Mouse (Mus musculus) heart, embryonic 13.5 days (tissue): ENCODE results near the gene Gcn1l1. TPM values are rescaled to one million over a fixed set of nuclear protein-coding genes. Genes with fewer than 3 reads are reported as not detected.

Experiments
- ATAC-seq: fragments of 200-750 bp; cut with Nextera tagmentation; 2 replicates; pipeline ENCODE4 v1.8.0; 2017; ENCODE audit warnings: moderate TSS enrichment; ENCODE audit not compliant: insufficient number of reproducible peaks, low FRiP score, low TSS enrichment; ENCODE audit errors: extremely low read depth
- H3K27ac ChIP-seq: fragments of 300-500 bp; sonication (generic); replicated peaks from 2 replicates; pipeline ENCODE4 v1.5.1; 2015; ENCODE audit warnings: moderate library complexity, mild to moderate bottlenecking, inconsistent platforms
- H3K27me3 ChIP-seq: fragments of 300-500 bp; sonication (generic); replicated peaks from 2 replicates; pipeline ENCODE4 v1.6.1; 2015; ENCODE audit warnings: mild to moderate bottlenecking, inconsistent platforms
- H3K36me3 ChIP-seq: fragments of 300-500 bp; sonication (generic); 2 replicates; pipeline ENCODE4 v1.6.1; 2015; ENCODE audit warnings: mild to moderate bottlenecking, inconsistent platforms
- H3K4me1 ChIP-seq: fragments of 300-500 bp; sonication (generic); 2 replicates; pipeline ENCODE4 v1.6.1; 2015; ENCODE audit warnings: inconsistent platforms
- H3K4me2 ChIP-seq: fragments of 300-500 bp; sonication (generic); 2 replicates; pipeline ENCODE4 v1.6.1; 2015; ENCODE audit warnings: inconsistent platforms, mild to moderate bottlenecking, moderate library complexity
- H3K4me3 ChIP-seq: fragments of 300-500 bp; sonication (generic); 2 replicates; pipeline ENCODE4 v1.5.1; 2015; ENCODE audit warnings: moderate library complexity, mild to moderate bottlenecking, inconsistent platforms
- H3K9ac ChIP-seq: fragments of 300-500 bp; sonication (generic); 2 replicates; pipeline ENCODE4 v1.6.1; 2015; ENCODE audit warnings: inconsistent platforms, mild to moderate bottlenecking, moderate library complexity
- H3K9me3 ChIP-seq: fragments of 300-500 bp; sonication (generic); 2 replicates; pipeline ENCODE4 v1.6.1; 2016; ENCODE audit warnings: inconsistent platforms
- WGBS: fragments of 180-500 bp; shearing (Covaris S2); methylation state at CpG from one replicate; pipeline ENCODE4 v1.1.7; 2015; ENCODE audit warnings: mixed read lengths; 5-methylcytosine and 5-hydroxymethylcytosine counted together
- microRNA-seq: library from miRNA; unstranded; fragments of <30 nt; microRNA quantifications from one replicate; pipeline ENCODE4, GENCODE M21; 2016
- polyA plus RNA-seq: library from polyadenylated mRNA; unstranded; fragments of >200 nt; fragmentation: Nextera tagmentation; extraction: Ambion mirVana; gene quantifications from 2 replicates; pipeline ENCODE4 v1.2.1, GENCODE M21; 2015

Gene Gcn1l1
- polyA plus RNA-seq, 1 experiment from 2014 or later: 26.7 TPM

- Histone ChIP-seq H3K9ac (no peak overlapping the region), H3K27me3 (peaks cover 23% of the 10 kb centered on the region), H3K9me3 (peaks cover 4% of the 10 kb centered on the region; the same call in 1 of the 2 replicates), H3K36me3 (no peaks in the 10 kb centered on the region), H3K27ac (no peak overlapping the region), H3K4me2 (no peak overlapping the region), H3K4me3 (no peak overlapping the region), H3K4me1 (peaks cover 14% of the 10 kb centered on the region)
- ATAC-seq: no peak
- WGBS: 64% methylated on average over 8 of the region's 8 CpGs
Measured at GRCm38 (mm10) chr5:115666366-115667065, 101.5 kb downstream of the Gcn1l1 start.

GRCm38 (mm10) chr5:115667210-115667609 is 102.2 kb downstream of the Gcn1l1 start:
- Histone ChIP-seq H3K27me3 (peaks cover 23% of the 10 kb centered on the region), H3K9me3 (peaks cover 4% of the 10 kb centered on the region; the same call in 1 of the 2 replicates), H3K4me1 (peaks cover 14% of the 10 kb centered on the region), H3K4me2 (no peak overlapping the region), H3K27ac (no peak overlapping the region), H3K36me3 (no peaks in the 10 kb centered on the region), H3K4me3 (no peak overlapping the region), H3K9ac (no peak overlapping the region)
- 68% methylated on average over 8 of the region's 8 CpGs for WGBS
- ATAC-seq: no peak

GRCm38 (mm10) chr5:115667894-115668293 is 102.8 kb downstream of the Gcn1l1 start:
- Histone ChIP-seq H3K27me3 (peaks cover 23% of the 10 kb centered on the region), H3K9ac (no peak overlapping the region), H3K4me3 (no peak overlapping the region), H3K4me1 (peaks cover 9% of the 10 kb centered on the region; the same call in 1 of the 2 replicates), H3K36me3 (no peaks in the 10 kb centered on the region), H3K9me3 (peaks cover 4% of the 10 kb centered on the region; the same call in 1 of the 2 replicates), H3K4me2 (no peak overlapping the region), H3K27ac (no peak overlapping the region)
- 15% methylated on average over 7 of the region's 7 CpGs for WGBS
- no peak for ATAC-seq

- ATAC-seq: no peak
- Histone ChIP-seq H3K36me3 (no peaks in the 10 kb centered on the region), H3K4me3 (no peak overlapping the region), H3K4me1 (peaks cover 9% of the 10 kb centered on the region; the same call in 1 of the 2 replicates), H3K4me2 (no peak overlapping the region), H3K27me3 (peaks cover 13% of the 10 kb centered on the region), H3K27ac (no peak overlapping the region), H3K9ac (no peak overlapping the region), H3K9me3 (peaks cover 4% of the 10 kb centered on the region; the same call in 1 of the 2 replicates)
- 79% methylated on average over 12 of the region's 12 CpGs for WGBS
Measured at GRCm38 (mm10) chr5:115668986-115669385, 103.9 kb downstream of the Gcn1l1 start.

GRCm38 (mm10) chr5:115669974-115670373 is 104.9 kb downstream of the Gcn1l1 start:
- H3K4me2 ChIP-seq: no peak overlapping the region
- no peak overlapping the region for H3K9ac ChIP-seq
- no peaks in the 10 kb centered on the region for H3K36me3 ChIP-seq
- no peak overlapping the region for H3K4me3 ChIP-seq
- no peak overlapping the region for H3K27ac ChIP-seq
- WGBS: 76% methylated on average over 11 of the region's 11 CpGs
- no peak for ATAC-seq
- H3K4me1 ChIP-seq: peaks cover 9% of the 10 kb centered on the region; the same call in 1 of the 2 replicates
- H3K27me3 ChIP-seq: peaks cover 12% of the 10 kb centered on the region
- peaks cover 4% of the 10 kb centered on the region; the same call in 1 of the 2 replicates for H3K9me3 ChIP-seq

GRCm38 (mm10) chr5:115670406-115670805 is 105.4 kb downstream of the Gcn1l1 start:
- H3K4me1 ChIP-seq: peaks cover 9% of the 10 kb centered on the region; the same call in 1 of the 2 replicates
- 29% methylated on average over 2 of the region's 2 CpGs for WGBS
- H3K36me3 ChIP-seq: no peaks in the 10 kb centered on the region
- H3K27me3 ChIP-seq: peaks cover 12% of the 10 kb centered on the region
- H3K27ac ChIP-seq: no peak overlapping the region
- H3K9me3 ChIP-seq: 0 out of 2 replicates have a peak, but pooled peaks cover under 1% of the 10 kb centered on the region
- no peak overlapping the region for H3K4me3 ChIP-seq
- no peak for ATAC-seq
- no peak overlapping the region for H3K4me2 ChIP-seq
- H3K9ac ChIP-seq: no peak overlapping the region

- H3K27ac ChIP-seq: no peak overlapping the region
- no peaks in the 10 kb centered on the region for H3K36me3 ChIP-seq
- WGBS: 65% methylated on average over 8 of the region's 8 CpGs
- H3K9me3 ChIP-seq: no peaks in the 10 kb centered on the region
- H3K4me3 ChIP-seq: no peak overlapping the region
- peaks cover 12% of the 10 kb centered on the region for H3K27me3 ChIP-seq
- H3K9ac ChIP-seq: no peak overlapping the region
- H3K4me1 ChIP-seq: peaks cover 9% of the 10 kb centered on the region; the same call in 1 of the 2 replicates
- H3K4me2 ChIP-seq: no peak overlapping the region
- ATAC-seq: no peak
Measured at GRCm38 (mm10) chr5:115671846-115672245, 106.8 kb downstream of the Gcn1l1 start.

Small RNAs within 50 kb of the gene (microRNA-seq; reads per million reads assigned to microRNA genes)
- gene Mir7029: not detected
- not detected for gene Mir7030

Other genes with a start within 250 kb of the Gcn1l1 start
- 112 and 115 TPM in 2 replicates for gene Srsf9, start 238.1 kb upstream of the Gcn1l1 start, polyA plus RNA-seq
- 22.0 and 22.8 TPM in 2 replicates for gene Gatc, start 224.1 kb upstream of the Gcn1l1 start, polyA plus RNA-seq
- gene Triap1, start 224.0 kb upstream of the Gcn1l1 start, polyA plus RNA-seq: 40.2 and 42.4 TPM in 2 replicates
- gene Cox6a1, start 216.3 kb upstream of the Gcn1l1 start, polyA plus RNA-seq: 1,395 and 1,520 TPM in 2 replicates
- gene Msi1, start 135.7 kb upstream of the Gcn1l1 start, polyA plus RNA-seq: 3.7 and 4.1 TPM in 2 replicates
- 0.88 and 1.1 TPM in 2 replicates for gene Pla2g1b, start 99.0 kb upstream of the Gcn1l1 start, polyA plus RNA-seq
- 18.9 and 19.8 TPM in 2 replicates for gene Sirt4, start 80.5 kb upstream of the Gcn1l1 start, polyA plus RNA-seq
- 29.7 and 31.7 TPM in 2 replicates for gene Pxn, start 58.6 kb upstream of the Gcn1l1 start, polyA plus RNA-seq
- gene Rplp0, start 5.8 kb upstream of the Gcn1l1 start, polyA plus RNA-seq: 1,009 and 1,125 TPM in 2 replicates
- gene Rab35, start 66.7 kb downstream of the Gcn1l1 start, polyA plus RNA-seq: 13.1 and 15.7 TPM in 2 replicates
- 7.7 and 7.8 TPM in 2 replicates for gene Bicdl1, start 166.4 kb downstream of the Gcn1l1 start, polyA plus RNA-seq